Mouse (Mus musculus): ENCODE data around the gene Spata9. TPM values are rescaled to one million over a fixed set of nuclear protein-coding genes. Genes with fewer than 3 reads are reported as not detected.

The Spata9 gene
- polyA plus RNA-seq, 1 experiment from 2014 or later = 0.23 TPM

DNA sequence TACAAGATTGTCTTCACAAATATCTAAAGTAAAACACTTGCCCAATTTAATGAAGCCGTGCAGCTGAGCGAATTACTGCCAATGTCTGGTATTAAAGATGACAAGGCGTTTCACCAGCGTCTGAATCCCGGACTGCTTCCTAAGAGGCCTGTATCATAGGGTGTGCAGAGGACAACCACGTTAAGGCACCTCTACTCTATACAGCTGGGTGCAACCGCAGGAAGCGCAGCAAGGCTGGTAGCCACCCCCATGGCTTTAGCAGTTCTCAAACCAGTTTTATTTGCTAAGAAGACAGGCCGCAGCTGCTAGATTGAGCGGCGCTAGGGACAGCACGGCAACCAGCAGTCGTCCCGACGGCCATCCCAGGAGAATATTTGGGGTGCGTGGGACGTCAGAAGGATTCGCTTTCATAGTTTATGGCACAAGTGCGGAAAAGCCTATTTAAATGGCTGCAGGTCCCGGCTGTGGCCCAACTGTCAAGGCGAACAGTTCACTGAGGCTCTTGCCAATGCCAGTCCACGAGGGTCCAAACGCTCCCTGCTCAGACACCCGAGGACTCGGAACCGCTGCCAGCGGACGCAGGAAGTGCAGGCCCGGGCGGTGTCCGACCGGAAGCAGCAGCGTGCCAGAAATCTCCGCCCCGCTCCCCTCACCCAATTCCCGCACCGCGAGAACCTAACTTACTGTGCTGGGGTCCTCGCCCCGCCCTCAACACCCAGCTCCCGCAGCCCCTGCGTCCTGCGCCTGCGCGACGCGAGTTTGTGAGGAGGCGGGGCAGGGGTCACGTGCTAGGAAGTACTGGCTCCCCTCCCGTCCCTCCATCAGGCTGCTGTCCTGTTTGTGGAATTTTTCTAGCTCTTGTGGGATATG, 51.3 kb downstream of the Spata9 start, which contains the start of gene Rfesd:
TSS of gene Rfesd (minus strand) at position 746 of the 870 bp plus-strand sequence.
- DNase-seq (ENCODE audit: low spot score) = peak; percentile 99
- WGBS = under 1% methylated on average over 50 of the region's 50 CpGs
- no peaks in the 10 kb centered on the region for H3K36me3 ChIP-seq
- H3K4me1 ChIP-seq = peaks cover 7% of the 10 kb centered on the region
- H3K27me3 ChIP-seq (ENCODE audit: low read depth, poor library complexity, severe bottlenecking) = no peaks in the 10 kb centered on the region
- no peaks in the 10 kb centered on the region for H3K9me3 ChIP-seq (replicated peaks)
- H3K4me3 ChIP-seq = peak within 1 kb of the TSS; percentile 79
- H3K27ac ChIP-seq = peak within 1 kb of the TSS; percentile 93

DNA sequence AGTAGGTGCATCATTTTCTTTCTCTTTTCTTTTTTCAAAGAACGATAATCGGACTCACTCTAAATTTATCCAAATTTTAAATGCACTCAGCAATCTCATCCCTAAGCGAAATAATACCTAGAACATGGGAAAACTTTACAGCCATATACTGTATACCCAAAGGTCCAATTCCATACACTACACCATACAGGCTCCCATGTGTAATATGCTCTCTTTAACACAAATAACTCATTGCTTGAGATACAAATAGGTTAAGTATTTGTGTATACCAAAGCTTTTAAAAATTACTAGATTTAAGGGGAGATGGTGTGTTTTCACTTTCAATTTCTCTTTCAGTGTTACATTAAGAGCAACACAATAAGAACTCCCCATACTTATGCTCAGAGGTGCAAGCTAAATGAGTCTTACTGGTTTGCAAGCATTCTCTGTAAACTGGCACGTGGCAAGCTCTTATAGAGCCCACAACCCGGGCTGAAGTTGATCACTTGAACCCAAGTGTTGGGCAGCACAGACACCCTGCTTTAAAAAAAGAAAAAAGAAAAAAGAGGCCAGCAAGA, 52.0 kb downstream of the Spata9 start:
- WGBS = 45% methylated on average over 5 of the region's 5 CpGs
- H3K27ac ChIP-seq = peak overlapping the region; percentile 93; the same call in 1 of the 2 replicates
- H3K9me3 ChIP-seq (replicated peaks) = no peaks in the 10 kb centered on the region
- peak overlapping the region; percentile 79 for H3K4me3 ChIP-seq
- H3K4me1 ChIP-seq = peaks cover 7% of the 10 kb centered on the region
- H3K36me3 ChIP-seq = no peaks in the 10 kb centered on the region
- no peak for DNase-seq (ENCODE audit: low spot score)
- no peaks in the 10 kb centered on the region for H3K27me3 ChIP-seq (ENCODE audit: low read depth, poor library complexity, severe bottlenecking)

DNA sequence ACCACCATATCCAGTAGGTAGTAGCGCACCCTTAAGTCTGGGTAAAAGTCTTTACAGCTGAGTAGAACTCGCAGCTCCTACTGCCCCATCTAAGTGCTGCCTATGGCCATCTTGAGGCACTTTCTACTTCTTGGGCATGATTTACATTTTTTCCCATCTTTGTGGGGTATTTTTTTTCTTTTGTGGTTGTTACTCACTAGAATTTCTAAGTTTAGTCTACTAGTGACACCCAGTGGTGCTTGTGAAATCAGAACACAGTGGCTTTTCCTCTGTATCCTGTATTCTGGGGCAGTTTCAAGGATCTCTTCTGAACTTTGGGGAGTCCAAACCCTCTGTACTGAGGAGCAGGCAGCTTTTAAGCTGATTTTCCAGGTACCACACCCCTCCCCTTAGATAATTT, 54.8 kb downstream of the Spata9 start:
- no peak for DNase-seq (ENCODE audit: low spot score)
- H3K4me1 ChIP-seq = peaks cover 7% of the 10 kb centered on the region
- no peaks in the 10 kb centered on the region for H3K36me3 ChIP-seq
- WGBS = 89% methylated on average over 2 of the region's 2 CpGs
- H3K9me3 ChIP-seq (replicated peaks) = no peaks in the 10 kb centered on the region
- no peaks in the 10 kb centered on the region for H3K27me3 ChIP-seq (ENCODE audit: low read depth, poor library complexity, severe bottlenecking)
- H3K27ac ChIP-seq = no peak overlapping the region
- H3K4me3 ChIP-seq = no peak overlapping the region

DNA sequence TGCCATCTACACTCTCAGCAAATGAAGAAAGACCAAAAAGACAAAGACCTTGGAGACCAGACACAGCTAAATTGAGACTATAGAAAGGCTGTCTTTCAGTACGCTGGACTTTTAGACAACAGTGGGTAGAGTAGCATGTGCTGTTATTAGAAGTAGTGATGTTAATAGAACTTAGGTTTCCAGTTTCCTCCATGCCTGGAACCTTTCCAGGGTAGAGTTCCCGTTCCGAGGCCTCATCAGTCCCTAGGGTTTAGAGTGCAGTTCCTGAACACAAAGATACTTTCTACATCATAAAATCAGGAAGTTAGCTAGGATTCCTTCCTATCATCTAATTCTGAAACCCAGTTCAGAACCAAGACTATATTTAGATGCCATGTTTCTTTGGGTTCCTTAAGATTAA, 57.6 kb downstream of the Spata9 start:
- H3K27me3 ChIP-seq (ENCODE audit: low read depth, poor library complexity, severe bottlenecking) = no peaks in the 10 kb centered on the region
- H3K4me1 ChIP-seq = no peaks in the 10 kb centered on the region
- H3K9me3 ChIP-seq (replicated peaks) = no peaks in the 10 kb centered on the region
- no peak overlapping the region for H3K27ac ChIP-seq
- DNase-seq (ENCODE audit: low spot score) = no peak
- 92% methylated on average over 3 of the region's 3 CpGs for WGBS
- H3K36me3 ChIP-seq = no peaks in the 10 kb centered on the region
- H3K4me3 ChIP-seq = no peak overlapping the region

DNA sequence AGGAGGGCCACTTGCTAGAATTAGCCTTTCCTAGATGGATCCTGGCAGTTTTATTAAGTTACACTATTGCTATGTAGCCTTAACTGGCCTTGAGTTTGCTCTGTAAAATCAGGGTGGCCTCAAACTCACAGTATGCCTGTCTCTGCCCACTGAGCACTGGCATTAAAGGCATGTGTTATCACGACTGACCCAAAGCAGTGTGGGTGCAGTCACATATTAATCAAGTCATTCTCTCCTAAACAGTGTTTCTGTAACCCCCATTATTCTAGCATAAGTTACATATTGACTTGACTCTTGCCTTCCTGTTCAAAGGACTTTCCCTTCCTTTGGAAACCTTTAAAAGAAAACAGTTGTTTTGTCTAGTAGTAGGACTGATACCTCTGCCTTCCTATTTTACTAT, 75.5 kb downstream of the Spata9 start:
- WGBS = 81% methylated on average over 1 of the region's 1 CpGs
- H3K4me1 ChIP-seq = no peaks in the 10 kb centered on the region
- H3K4me3 ChIP-seq = no peak overlapping the region
- no peaks in the 10 kb centered on the region for H3K27me3 ChIP-seq (ENCODE audit: low read depth, poor library complexity, severe bottlenecking)
- H3K27ac ChIP-seq = no peak overlapping the region
- H3K9me3 ChIP-seq (replicated peaks) = no peaks in the 10 kb centered on the region
- DNase-seq (ENCODE audit: low spot score) = no peak
- H3K36me3 ChIP-seq = no peaks in the 10 kb centered on the region

DNA sequence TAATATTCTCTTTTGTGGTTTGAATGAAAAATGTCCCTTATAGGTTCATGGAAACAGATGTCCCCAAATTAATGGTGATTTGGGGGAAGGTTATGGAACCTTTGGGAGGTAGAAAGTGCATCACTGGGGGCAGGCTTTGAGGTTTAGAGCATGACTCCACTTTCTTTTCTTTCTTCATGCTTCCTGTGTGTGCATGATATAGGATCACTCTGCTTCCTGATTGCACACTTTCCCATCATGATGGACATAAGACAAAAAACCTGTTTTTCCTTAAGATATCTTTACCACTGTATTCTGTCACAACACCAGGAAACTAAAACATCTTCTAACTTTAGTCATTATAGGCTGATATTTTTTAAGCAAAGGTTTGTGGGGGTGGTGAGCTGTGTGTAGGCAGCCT, 78.0 kb downstream of the Spata9 start:
- Histone ChIP-seq H3K27me3 (ENCODE audit: low read depth, poor library complexity, severe bottlenecking) (no peaks in the 10 kb centered on the region), H3K4me1 (no peaks in the 10 kb centered on the region), H3K9me3 (replicated peaks) (no peaks in the 10 kb centered on the region), H3K27ac (no peak overlapping the region), H3K4me3 (no peak overlapping the region), H3K36me3 (no peaks in the 10 kb centered on the region)
- no peak for DNase-seq (ENCODE audit: low spot score)

Other genes starting within 250 kb of the Spata9 start
- gene Glrx, start 127.3 kb upstream of the Spata9 start, polyA plus RNA-seq (2016; fragmentation: Nextera tagmentation; extraction: Ambion mirVana) = 16.9 and 21.4 TPM in 2 replicates
- gene Rhobtb3, start 23.2 kb upstream of the Spata9 start, polyA plus RNA-seq (2016; fragmentation: Nextera tagmentation; extraction: Ambion mirVana) = 60.3 and 66.4 TPM in 2 replicates
- 24.5 and 25.7 TPM in 2 replicates for gene Rfesd, start 51.6 kb downstream of the Spata9 start, polyA plus RNA-seq (2016; fragmentation: Nextera tagmentation; extraction: Ambion mirVana)
- gene Gpr150, start 89.8 kb downstream of the Spata9 start, polyA plus RNA-seq (2016; fragmentation: Nextera tagmentation; extraction: Ambion mirVana) = 0.41 and 0.48 TPM in 2 replicates
- 4.6 and 5.2 TPM in 2 replicates for gene Arsk, start 131.5 kb downstream of the Spata9 start, polyA plus RNA-seq (2016; fragmentation: Nextera tagmentation; extraction: Ambion mirVana)
- 15.9 and 18.7 TPM in 2 replicates for gene Ttc37, start 131.6 kb downstream of the Spata9 start, polyA plus RNA-seq (2016; fragmentation: Nextera tagmentation; extraction: Ambion mirVana)

Data from limb, embryonic 10.5 days (tissue).